Mouse (Mus musculus) T-cell, adult 2 months (primary cell): ENCODE results near the gene Dydc1.

Experiments used
- DNase-seq: peaks from one replicate; pipeline ENCODE4 v3.0.0; 2022; ENCODE audit warnings: low spot score

Dydc1 gene

DNA sequence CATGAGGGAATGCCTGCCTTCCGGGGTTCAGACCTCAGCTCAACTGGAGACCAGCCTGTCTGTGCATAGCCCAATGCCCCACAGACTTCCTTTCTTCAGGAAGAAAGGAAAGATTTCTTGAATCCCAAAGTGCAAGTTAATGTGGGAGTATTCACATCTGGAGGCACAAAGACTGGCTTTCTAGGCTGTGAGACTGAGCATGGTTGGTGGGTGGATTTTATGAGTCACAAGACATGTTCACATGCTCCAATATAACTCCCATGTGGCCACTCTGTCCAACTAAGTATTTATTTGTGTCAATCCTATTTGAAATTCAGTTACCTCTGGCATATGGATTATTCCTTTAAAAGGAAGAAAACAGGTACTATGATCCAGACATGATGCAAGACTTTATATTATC is 26.0 kb downstream of the Dydc1 start:
- no peak for DNase-seq

DNA sequence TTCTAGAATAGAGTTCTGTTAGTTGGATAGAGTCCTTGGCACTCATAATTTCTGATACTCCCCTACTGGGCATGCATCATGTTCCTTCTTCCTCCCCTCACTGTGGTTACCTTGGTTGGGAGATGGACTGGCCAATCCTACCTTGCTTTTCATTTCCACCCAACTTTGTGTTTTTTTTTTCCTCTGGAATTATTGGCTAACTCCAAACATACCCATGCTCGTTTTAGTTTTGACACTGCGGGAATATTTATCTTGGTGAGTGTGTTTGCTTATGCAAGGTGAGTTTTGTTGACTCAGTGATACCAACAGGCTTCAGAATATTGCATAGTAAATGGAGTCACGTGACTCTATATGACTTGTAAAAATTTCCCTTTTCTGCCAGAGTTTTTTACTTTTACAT is 28.0 kb downstream of the Dydc1 start:
- DNase-seq = no peak

DNA sequence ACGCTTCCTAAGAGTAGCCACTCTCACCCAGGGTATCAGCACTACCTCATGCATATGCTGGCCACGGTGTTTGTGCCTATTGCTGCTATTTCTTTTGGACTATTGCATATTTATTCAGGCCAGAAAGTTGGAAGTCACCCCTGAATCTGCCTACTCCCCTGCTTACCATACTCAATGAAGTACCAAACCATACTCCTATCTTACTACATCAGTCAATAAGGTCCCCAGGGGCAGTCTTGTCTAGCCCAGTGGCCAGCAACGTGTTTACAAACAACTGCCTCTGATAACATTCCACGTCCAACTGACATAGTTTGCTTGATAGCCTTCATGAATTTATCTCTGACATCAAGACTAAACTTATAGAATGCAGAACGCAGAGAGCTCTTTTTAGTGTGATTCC is 28.5 kb downstream of the Dydc1 start:
- no peak for DNase-seq

DNA sequence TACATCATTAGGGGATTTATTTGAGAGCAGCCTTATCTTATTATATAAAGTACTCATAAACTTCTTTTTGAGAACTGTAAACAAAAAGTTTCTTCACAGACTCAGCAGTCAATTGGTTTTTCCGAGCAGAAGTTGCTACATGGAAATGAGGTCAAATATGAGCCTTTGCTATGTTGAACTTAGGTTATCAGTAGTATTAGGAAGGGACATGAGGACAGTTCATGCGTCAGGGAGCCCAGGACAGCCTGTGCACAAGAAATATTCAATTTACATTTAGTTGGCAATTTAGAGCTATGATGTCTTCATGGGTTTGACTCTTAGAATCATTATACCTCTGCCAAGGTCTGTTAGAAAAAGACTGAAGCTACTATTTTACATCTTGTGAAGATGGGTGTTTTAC is 29.6 kb downstream of the Dydc1 start:
- DNase-seq = no peak

DNA sequence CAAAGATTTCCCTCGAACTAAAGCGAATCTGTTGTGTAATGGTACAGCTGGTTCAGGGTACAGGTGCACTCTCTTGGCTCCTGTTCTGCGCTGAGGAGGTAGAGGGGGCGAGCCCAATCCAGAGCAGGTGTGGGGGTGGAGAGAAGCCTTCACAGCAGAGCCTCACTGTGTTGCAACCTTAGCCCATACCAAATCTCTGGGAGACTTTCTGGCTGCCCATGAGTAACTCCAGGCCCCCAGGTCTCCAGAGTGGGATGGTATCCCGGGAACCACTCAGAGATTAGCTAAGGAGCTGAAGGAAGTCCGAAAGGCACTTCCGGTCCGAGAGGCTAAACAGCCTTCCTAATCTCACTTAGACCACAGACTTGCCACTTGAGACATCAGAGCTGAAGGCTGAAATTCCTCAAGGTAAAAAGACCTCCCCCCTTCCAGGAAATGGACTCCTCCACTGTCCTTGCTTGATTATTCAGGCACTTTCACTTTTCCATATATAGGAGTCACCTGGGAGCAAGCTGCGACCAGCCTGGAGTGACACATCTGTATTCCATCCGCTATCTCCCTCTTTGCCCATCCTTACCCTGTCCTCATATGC is 32.2 kb downstream of the Dydc1 start, which contains the start of gene Mat1a:
Mat1a (plus strand) TSS at position 183 of the 592 bp plus-strand sequence.
- DNase-seq = no peak

DNA sequence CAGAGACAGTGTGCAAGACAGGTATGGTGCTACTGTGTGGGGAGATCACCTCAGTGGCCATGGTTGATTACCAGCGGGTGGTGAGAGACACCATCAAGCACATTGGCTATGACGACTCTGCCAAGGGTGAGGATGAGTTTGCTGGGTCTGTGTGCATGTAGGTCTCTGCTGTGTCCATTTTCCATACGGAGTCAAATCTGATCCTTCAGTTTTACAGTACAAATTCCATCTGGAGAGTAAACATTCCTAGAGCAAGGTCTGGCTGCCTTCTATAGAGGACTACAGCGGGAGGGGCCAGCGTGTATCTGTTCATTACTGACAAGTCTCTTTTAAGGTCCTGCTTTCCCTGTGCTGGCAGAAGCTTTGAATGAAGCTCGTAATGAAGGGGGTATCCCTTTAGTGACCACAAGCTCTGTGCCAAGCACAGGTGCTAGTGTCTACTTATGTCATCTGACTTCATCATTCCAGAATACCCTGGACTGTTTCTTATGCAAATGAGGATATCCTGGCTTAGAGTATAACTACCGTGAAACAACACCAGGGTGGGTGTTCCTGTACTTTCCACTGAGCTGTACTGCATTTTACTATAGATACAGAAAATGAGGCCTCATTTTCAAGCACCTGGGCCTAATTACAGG is 38.4 kb downstream of the Dydc1 start:
- no peak for DNase-seq

DNA sequence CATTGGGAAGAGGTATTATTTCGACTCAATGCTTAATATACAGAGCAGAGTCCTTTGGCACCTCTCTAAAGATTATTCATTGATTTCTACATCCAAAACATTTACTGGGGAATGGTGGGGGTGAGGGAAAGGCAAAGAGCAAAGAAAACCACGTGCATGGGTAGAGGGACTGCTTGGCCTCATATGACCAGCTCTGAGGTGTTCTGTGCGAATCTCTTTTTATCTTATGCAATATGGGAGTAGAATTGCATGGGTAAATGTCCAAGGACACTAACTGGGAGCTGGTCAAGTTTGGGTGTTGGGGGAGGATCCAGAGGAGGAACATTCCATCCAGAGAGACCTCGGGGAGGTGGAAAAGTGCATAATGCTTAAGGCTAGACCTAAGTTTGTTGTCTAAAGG is 40.2 kb downstream of the Dydc1 start:
- DNase-seq = no peak

DNA sequence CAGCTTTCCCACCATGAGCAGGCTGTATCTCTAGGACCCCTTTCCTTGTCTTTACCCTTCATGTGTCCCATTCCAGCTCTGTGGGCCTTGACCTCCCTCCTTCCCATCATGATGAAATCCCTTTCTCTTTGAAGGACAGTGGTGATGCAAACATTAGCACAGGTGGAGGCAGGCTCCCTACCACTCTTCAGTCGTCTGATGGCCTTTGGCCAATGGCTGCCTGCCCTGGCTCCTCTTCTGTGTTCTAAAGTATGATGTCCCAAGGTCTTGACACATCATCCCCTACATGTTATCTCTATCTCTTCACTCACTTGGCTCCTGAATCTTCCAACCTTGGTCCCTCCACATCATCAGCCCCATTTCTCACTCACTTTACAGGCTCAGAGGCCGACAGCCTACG is 43.6 kb downstream of the Dydc1 start:
- DNase-seq = no peak

DNA sequence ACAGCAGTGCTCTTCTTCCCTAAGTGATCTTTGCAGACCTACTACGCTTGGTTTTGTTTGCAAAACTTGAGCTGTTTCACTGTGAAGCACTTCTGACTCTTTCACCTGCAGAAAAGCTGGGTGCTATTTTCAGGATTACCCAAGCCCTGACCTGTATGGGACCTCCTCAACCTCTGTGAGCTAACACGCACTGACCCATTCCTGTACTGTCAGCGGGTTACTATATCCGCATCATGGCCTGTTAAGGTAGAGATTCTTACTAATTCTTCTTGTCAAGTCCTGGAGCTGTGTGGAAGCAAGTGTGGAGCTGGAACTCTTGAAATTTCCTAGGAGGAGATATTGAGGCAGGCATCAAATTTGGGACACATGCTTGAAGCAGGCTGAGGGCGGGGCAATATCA is 52.0 kb downstream of the Dydc1 start:
- DNase-seq = no peak

DNA sequence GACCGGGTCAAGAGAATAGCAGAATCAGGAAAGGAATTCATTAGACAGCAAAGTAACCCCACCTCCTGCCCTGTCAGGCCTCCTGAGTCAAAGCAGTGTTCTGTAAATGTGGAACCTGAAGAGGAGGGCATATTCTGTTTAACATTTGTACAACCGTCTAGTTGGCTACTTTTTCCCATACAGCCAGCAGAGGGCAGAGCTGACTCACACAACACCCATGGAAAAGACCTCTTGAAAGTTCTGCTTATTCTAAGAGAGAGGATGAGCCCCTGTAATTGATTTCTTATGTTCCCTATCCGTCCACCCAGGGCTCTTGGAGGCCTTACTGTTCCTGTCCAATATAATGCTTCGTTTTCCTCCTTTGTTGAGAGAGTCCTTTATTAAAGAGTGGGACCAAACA is 55.3 kb downstream of the Dydc1 start:
- DNase-seq = no peak

DNA sequence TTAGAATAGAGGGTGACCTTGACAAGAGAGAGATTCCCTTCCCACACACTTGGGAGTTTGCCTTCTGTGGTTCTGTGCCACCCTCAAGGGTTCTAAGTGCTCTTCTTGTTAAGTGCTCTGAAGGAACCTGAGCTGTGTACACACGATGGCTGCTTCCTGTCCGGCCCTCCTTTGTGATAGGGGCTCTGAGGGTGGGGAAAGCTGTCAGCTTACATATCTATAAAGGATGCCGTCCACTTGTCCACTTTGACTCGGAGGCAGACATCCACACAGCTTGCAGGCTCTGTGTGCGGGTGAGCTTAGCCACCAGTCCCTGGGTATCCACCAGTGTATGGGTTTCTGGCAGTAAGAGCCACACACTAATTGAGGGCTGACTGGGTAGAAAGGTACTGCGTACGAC is 58.8 kb downstream of the Dydc1 start, which contains the start of gene Sftpa1:
Sftpa1 (plus strand) TSS at position 243 of the 400 bp plus-strand sequence.
- no peak for DNase-seq

DNA sequence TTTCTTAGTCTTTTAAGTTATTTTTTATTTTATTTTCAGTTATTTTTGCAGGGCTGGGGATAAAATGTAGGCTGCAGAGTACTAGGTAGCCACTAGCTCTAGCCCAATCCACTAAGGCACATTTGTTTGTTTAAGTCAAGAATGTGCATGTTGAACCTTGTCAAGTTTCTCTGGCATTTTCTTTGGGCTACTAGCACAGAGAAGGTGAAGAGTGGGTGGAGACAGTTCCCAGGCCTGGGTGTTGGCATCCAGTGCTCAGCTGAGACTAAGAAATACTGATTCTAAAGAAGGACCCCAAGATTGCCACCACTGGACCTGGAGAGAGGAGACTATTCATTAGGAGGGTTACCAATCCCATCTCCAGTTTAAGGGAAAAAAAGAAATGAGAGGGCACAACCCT is 64.3 kb downstream of the Dydc1 start:
- DNase-seq = no peak

DNA sequence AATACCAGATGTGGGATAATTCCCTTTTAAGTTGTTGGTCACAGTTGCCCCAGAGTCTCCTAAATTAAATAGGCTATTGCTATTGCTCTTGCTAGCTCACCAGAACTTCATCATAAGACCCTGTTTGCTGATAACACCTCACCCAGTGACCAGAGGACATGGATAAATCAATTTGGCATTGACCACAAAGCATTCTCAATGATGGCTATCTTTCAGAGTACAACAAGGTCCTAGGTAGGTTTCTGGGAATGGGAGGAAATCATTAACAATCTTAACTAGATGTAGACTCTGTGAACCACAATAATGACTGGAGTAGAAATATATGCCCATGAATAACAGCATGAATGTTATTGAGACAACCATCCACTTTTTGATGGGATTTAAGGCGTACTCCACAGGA is 68.0 kb downstream of the Dydc1 start:
- no peak for DNase-seq
